Mouse (Mus musculus): ENCODE data around the gene Srcin1. TPM values are rescaled to one million over a fixed set of nuclear protein-coding genes. Genes with fewer than 3 reads are reported as not detected.

The Srcin1 gene
- polyA plus RNA-seq, 1 experiment, result not detected

DNA sequence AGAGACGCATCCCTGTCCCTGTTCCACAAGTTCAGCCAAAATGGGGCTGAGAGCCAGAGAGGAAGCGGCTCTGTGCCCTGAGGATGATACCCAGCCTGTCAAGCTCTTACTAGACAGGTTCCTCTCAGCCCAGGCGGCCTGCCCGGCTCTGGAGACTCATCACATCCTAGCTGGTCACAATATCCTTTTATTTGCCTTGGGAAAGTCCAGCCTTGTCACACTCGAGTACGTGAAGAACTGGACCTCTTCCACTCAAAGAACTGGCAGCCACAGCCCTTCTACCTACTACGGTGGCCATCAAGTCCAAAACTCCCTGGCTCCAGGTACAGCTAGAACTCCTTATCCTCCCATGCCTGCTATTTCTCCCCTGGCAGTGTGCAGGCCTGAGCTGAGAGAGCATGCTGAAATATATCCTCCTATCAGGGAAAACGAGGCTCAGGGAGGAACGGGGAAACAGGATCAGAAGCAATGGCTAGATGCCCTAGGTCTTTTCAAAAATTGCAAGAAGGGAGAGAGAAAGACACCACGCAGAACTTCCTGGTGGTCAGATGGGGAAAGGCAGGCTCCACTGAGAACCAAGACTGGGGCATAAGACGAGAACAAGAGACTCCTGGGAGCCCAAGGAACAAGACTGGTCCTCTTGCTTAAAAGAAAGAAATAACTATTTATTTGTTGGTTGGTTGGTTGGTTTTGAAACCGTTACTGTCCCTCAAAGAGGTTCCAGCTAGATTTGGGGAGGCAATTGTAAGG, 27.9 kb downstream of the Srcin1 start:
- TF ChIP-seq GATA1 (IDR thresholded peaks at IDR 0.05; ENCODE audit: low read length) (no peak), TAL1 (IDR thresholded peaks at IDR 0.05; ENCODE audit: low read length) (no peak)
- no peaks in the 10 kb centered on the region; the same call in 1 of the 2 replicates for H3K4me1 ChIP-seq (ENCODE audit: control insufficient read depth)
- H3K4me3 ChIP-seq (replicated peaks), result no peak overlapping the region
- peaks cover 98% of the 10 kb centered on the region for H3K27me3 ChIP-seq (ENCODE audit: control insufficient read depth)
- H3K36me3 ChIP-seq (ENCODE audit: control insufficient read depth), result no peaks in the 10 kb centered on the region
- H3K9me3 ChIP-seq (ENCODE audit: control insufficient read depth, low read length), result peaks cover 2% of the 10 kb centered on the region; the same call in 1 of the 2 replicates

- Histone ChIP-seq H3K4me1 (ENCODE audit: control insufficient read depth) (no peaks in the 10 kb centered on the region; the same call in 1 of the 2 replicates), H3K36me3 (ENCODE audit: control insufficient read depth) (no peaks in the 10 kb centered on the region), H3K27me3 (ENCODE audit: control insufficient read depth) (peaks cover 97% of the 10 kb centered on the region), H3K4me3 (replicated peaks) (no peak overlapping the region), H3K9me3 (ENCODE audit: control insufficient read depth, low read length) (peaks cover 2% of the 10 kb centered on the region; the same call in 1 of the 2 replicates)
- TF ChIP-seq GATA1 (IDR thresholded peaks at IDR 0.05; ENCODE audit: low read length) (no peak), TAL1 (IDR thresholded peaks at IDR 0.05; ENCODE audit: low read length) (no peak)
These were observed 29.1 kb downstream of the Srcin1 start for GRCm38 (mm10) chr11:97546804-97547411.

- Histone ChIP-seq H3K9me3 (ENCODE audit: control insufficient read depth, low read length) (peaks cover 2% of the 10 kb centered on the region; the same call in 1 of the 2 replicates), H3K4me1 (ENCODE audit: control insufficient read depth) (no peaks in the 10 kb centered on the region), H3K36me3 (ENCODE audit: control insufficient read depth) (no peaks in the 10 kb centered on the region), H3K27me3 (ENCODE audit: control insufficient read depth) (peaks cover 93% of the 10 kb centered on the region), H3K4me3 (replicated peaks) (no peak overlapping the region)
- TF ChIP-seq GATA1 (IDR thresholded peaks at IDR 0.05; ENCODE audit: low read length) (no peak), TAL1 (IDR thresholded peaks at IDR 0.05; ENCODE audit: low read length) (no peak)
These were observed 30.0 kb downstream of the Srcin1 start for GRCm38 (mm10) chr11:97545808-97546560.

DNA sequence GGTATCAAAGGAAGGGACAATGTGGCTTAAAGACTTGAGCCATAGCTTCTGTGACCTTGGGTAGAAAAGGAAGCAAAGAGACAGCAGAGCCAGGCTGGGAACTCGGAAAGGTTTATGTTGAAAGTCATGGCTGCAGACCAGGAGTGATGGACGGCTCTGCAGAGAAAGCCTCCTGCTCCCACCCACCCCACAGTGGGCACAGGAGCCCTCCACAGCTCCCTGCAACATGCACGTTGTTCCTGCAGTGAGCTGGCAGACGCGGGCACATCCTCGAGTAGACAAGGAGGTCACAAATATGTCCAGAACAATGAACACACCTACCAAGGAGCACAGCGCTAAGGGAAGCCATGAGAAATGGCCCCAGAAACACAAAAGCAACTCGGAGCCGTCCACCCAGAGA, 32.1 kb downstream of the Srcin1 start:
- peaks cover 87% of the 10 kb centered on the region for H3K27me3 ChIP-seq (ENCODE audit: control insufficient read depth)
- no peaks in the 10 kb centered on the region for H3K36me3 ChIP-seq (ENCODE audit: control insufficient read depth)
- peaks cover 2% of the 10 kb centered on the region; the same call in 1 of the 2 replicates for H3K9me3 ChIP-seq (ENCODE audit: control insufficient read depth, low read length)
- no peak overlapping the region for H3K4me3 ChIP-seq (replicated peaks)
- no peaks in the 10 kb centered on the region for H3K4me1 ChIP-seq (ENCODE audit: control insufficient read depth)
- TF ChIP-seq TAL1 (IDR thresholded peaks at IDR 0.05; ENCODE audit: low read length) (no peak), GATA1 (IDR thresholded peaks at IDR 0.05; ENCODE audit: low read length) (no peak)

DNA sequence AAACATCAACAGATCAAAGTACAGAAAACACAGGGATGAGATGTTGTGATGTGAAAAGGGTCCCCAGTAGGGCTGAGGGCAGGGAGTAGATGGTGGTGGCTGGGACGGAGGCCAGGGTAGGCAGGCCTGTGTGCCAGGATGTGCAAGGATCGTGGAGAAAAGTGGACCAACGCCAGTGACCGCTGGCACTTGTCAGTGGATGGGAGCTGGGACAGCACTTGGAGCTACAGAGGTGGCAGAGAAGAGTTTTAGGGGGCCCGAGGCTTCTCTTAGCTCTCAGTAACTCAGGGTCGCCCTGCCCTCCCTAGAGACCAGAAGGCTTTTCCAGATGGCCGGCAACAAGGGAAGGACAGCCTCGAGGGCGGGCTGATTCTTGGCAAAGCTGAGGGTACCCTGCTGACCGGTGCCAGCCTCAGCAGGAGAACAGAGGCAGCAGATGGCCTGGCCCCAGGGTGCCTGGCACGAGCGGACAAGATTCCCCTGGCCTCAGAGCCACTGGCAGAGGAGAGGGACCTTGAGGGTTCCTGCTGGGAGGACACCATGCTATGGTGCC, 32.7 kb downstream of the Srcin1 start:
- TF ChIP-seq TAL1 (IDR thresholded peaks at IDR 0.05; ENCODE audit: low read length) (no peak), GATA1 (IDR thresholded peaks at IDR 0.05; ENCODE audit: low read length) (no peak)
- Histone ChIP-seq H3K4me3 (replicated peaks) (no peak overlapping the region), H3K36me3 (ENCODE audit: control insufficient read depth) (no peaks in the 10 kb centered on the region), H3K27me3 (ENCODE audit: control insufficient read depth) (peaks cover 86% of the 10 kb centered on the region), H3K9me3 (ENCODE audit: control insufficient read depth, low read length) (peaks cover 2% of the 10 kb centered on the region; the same call in 1 of the 2 replicates), H3K4me1 (ENCODE audit: control insufficient read depth) (no peaks in the 10 kb centered on the region)

GRCm38 (mm10) chr11:97542171-97543150, 33.5 kb downstream of the Srcin1 start:
- Histone ChIP-seq H3K4me3 (replicated peaks) (no peak overlapping the region), H3K27me3 (ENCODE audit: control insufficient read depth) (peaks cover 85% of the 10 kb centered on the region), H3K36me3 (ENCODE audit: control insufficient read depth) (no peaks in the 10 kb centered on the region), H3K4me1 (ENCODE audit: control insufficient read depth) (no peaks in the 10 kb centered on the region), H3K9me3 (ENCODE audit: control insufficient read depth, low read length) (peaks cover 2% of the 10 kb centered on the region; the same call in 1 of the 2 replicates)
- no peak for TF ChIP-seq TAL1 (IDR thresholded peaks at IDR 0.05; ENCODE audit: low read length)
- no peak for TF ChIP-seq GATA1 (IDR thresholded peaks at IDR 0.05; ENCODE audit: low read length)

DNA sequence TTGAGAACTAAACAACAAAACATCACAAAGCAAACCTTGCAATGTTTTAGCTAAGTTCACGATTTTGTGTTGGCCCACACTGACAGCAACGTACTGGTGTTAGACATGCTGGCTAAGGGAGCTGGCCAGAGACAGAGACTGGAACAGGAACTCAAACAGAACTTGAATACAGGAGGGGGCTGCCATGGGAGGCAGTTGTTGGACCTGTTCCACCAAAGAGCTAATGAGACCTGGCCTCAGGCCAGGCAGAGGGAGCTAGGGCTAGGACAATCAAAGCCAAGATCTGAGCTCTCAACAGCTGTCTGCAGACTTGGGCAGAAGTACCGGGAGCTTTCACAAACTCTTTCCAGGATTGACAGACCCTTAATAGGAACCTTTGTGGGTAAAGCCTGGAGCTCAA, 35.4 kb downstream of the Srcin1 start:
- no peak overlapping the region for H3K4me3 ChIP-seq (replicated peaks)
- no peaks in the 10 kb centered on the region; the same call in 1 of the 2 replicates for H3K4me1 ChIP-seq (ENCODE audit: control insufficient read depth)
- TF ChIP-seq TAL1 (IDR thresholded peaks at IDR 0.05; ENCODE audit: low read length) (no peak), GATA1 (IDR thresholded peaks at IDR 0.05; ENCODE audit: low read length) (no peak)
- H3K27me3 ChIP-seq (ENCODE audit: control insufficient read depth), result peaks cover 85% of the 10 kb centered on the region
- no peaks in the 10 kb centered on the region for H3K36me3 ChIP-seq (ENCODE audit: control insufficient read depth)
- peaks cover 3% of the 10 kb centered on the region; the same call in 1 of the 2 replicates for H3K9me3 ChIP-seq (ENCODE audit: control insufficient read depth, low read length)

- Histone ChIP-seq H3K4me3 (replicated peaks) (no peak overlapping the region), H3K4me1 (ENCODE audit: control insufficient read depth) (no peaks in the 10 kb centered on the region; the same call in 1 of the 2 replicates), H3K36me3 (ENCODE audit: control insufficient read depth) (no peaks in the 10 kb centered on the region), H3K9me3 (ENCODE audit: control insufficient read depth, low read length) (peaks cover 3% of the 10 kb centered on the region; the same call in 1 of the 2 replicates), H3K27me3 (ENCODE audit: control insufficient read depth) (peaks cover 85% of the 10 kb centered on the region)
- no peak for TF ChIP-seq GATA1 (IDR thresholded peaks at IDR 0.05; ENCODE audit: low read length)
- TF ChIP-seq TAL1 (IDR thresholded peaks at IDR 0.05; ENCODE audit: low read length), result no peak
These were observed 35.9 kb downstream of the Srcin1 start for GRCm38 (mm10) chr11:97540136-97540535.

Data from erythroblast, embryonic 14.5 days (primary cell).